Comparison of ENCODE assay signal across 23 mouse cellular contexts in the genomic region with DNA sequence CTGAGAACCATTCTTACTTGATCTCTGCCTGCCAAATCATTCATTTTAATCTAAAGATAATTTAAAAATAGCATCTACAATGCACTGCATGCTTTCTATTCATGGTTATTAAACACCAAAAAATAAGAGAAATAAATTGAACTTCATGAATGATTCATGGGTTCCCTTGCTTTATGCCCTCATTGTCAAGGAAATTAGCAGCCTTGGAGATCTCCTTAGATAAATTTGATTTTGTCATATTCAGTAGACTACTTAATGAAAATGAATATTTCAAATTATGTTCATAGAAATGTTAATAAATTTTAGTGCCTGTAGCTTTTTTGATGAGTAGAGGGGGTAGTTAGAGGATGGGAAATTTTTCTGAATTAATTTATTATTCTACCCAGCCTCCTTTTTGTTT.
DNase-seq lines count a peak whose midpoint lies in the region; ATAC-seq and TF ChIP-seq lines count a peak whose summit lies in the region.
"Had no signal": no experiment of that assay in that cellular context is flagged by ENCODE, and none has a peak within 500 bp of the region (broad histone marks: within the 10 kb centered on the region; RNA-seq: fewer than 3 reads in every experiment).

No protein-coding gene starts in this region.

- DNase-seq in forebrain, embryonic 10.5 days (ENCODE audit: extremely low spot score, low spot score) = no peak
- DNase-seq in midbrain, embryonic 14.5 days = peak; percentile 18
- no peak for DNase-seq in midbrain, embryonic 10.5 days (ENCODE audit: low spot score)
- DNase-seq in brain, embryonic 14.5 days (ENCODE audit: low read depth) = peak; percentile 56
- DNase-seq: adrenal gland, adult 8-10 months; adrenal gland, postnatal 14 days; adrenal gland, postnatal 36 days; B cell, adult 2 months; cerebellum, adult 11 months; cerebellum, adult 18-20 months; cerebellum, adult 8-10 months; cerebellum, adult 9-11 months; cerebellum, postnatal 25 days had no signal

- no peaks in the 10 kb centered on the region for H3K36me3 ChIP-seq in forebrain, embryonic 13.5 days (ENCODE audit: poor library complexity, severe bottlenecking)
- H3K36me3 ChIP-seq in forebrain, embryonic 10.5 days (replicated peaks) = no peaks in the 10 kb centered on the region
- H3K36me3 ChIP-seq in forebrain, embryonic 16.5 days (ENCODE audit: control insufficient read depth, insufficient read depth) = no peaks in the 10 kb centered on the region
- H3K36me3 ChIP-seq in forebrain, embryonic 12.5 days (replicated peaks) = no peaks in the 10 kb centered on the region
- no peaks in the 10 kb centered on the region for H3K36me3 ChIP-seq in midbrain, embryonic 14.5 days (ENCODE audit: control insufficient read depth, insufficient read depth, low read length)
- H3K36me3 ChIP-seq in midbrain, embryonic 10.5 days = no peaks in the 10 kb centered on the region
- H3K36me3 ChIP-seq: embryonic facial prominence, embryonic 10.5 days; embryonic facial prominence, embryonic 12.5 days; G1E had no signal

- H3K4me1 ChIP-seq in forebrain, embryonic 13.5 days = no peaks in the 10 kb centered on the region
- H3K4me1 ChIP-seq in forebrain, embryonic 10.5 days = no peaks in the 10 kb centered on the region
- H3K4me1 ChIP-seq in forebrain, embryonic 16.5 days (replicated peaks; ENCODE audit: control insufficient read depth, insufficient read depth, low read length) = no peaks in the 10 kb centered on the region
- no peaks in the 10 kb centered on the region for H3K4me1 ChIP-seq in forebrain, embryonic 12.5 days
- no peaks in the 10 kb centered on the region for H3K4me1 ChIP-seq in midbrain, embryonic 14.5 days (ENCODE audit: control insufficient read depth, insufficient read depth, low read length)
- no peaks in the 10 kb centered on the region for H3K4me1 ChIP-seq in midbrain, embryonic 10.5 days
- H3K4me1 ChIP-seq: embryonic facial prominence, embryonic 10.5 days; embryonic facial prominence, embryonic 12.5 days had no signal

- H3K9ac ChIP-seq in forebrain, embryonic 13.5 days = no peak overlapping the region
- no peak overlapping the region for H3K9ac ChIP-seq in forebrain, embryonic 16.5 days (replicated peaks; ENCODE audit: low read depth, low read length)
- no peak overlapping the region for H3K9ac ChIP-seq in forebrain, embryonic 12.5 days
- no peak overlapping the region for H3K9ac ChIP-seq in midbrain, embryonic 14.5 days (replicated peaks; ENCODE audit: low read length)
- H3K9ac ChIP-seq: embryonic facial prominence, embryonic 12.5 days had no signal

- peak; percentile 62 for ATAC-seq in forebrain, embryonic 13.5 days
- peak; percentile 62; the same call in 1 of the 2 replicates for ATAC-seq in forebrain, embryonic 16.5 days
- ATAC-seq in forebrain, embryonic 12.5 days (ENCODE audit: low FRiP score) = no peak
- ATAC-seq in midbrain, embryonic 14.5 days (ENCODE audit: low FRiP score, low TSS enrichment) = no peak
- ATAC-seq: activated CD4-positive, CD25-positive, alpha-beta regulatory T cell, adult 4 months; CD4-positive, CD25-positive, alpha-beta regulatory T cell, adult 4 months; Patski had no signal

- no peaks in the 10 kb centered on the region for H3K9me3 ChIP-seq in forebrain, embryonic 13.5 days (replicated peaks)
- no peaks in the 10 kb centered on the region for H3K9me3 ChIP-seq in forebrain, embryonic 10.5 days
- H3K9me3 ChIP-seq in forebrain, embryonic 16.5 days (ENCODE audit: control insufficient read depth, low read length) = no peaks in the 10 kb centered on the region
- no peaks in the 10 kb centered on the region for H3K9me3 ChIP-seq in forebrain, embryonic 12.5 days
- no peaks in the 10 kb centered on the region for H3K9me3 ChIP-seq in midbrain, embryonic 14.5 days (ENCODE audit: control insufficient read depth, low read length)
- H3K9me3 ChIP-seq in midbrain, embryonic 10.5 days (replicated peaks) = no peaks in the 10 kb centered on the region
- H3K9me3 ChIP-seq: embryonic facial prominence, embryonic 10.5 days; embryonic facial prominence, embryonic 12.5 days; G1E had no signal

- no peak for TF ChIP-seq CTCF in brain, embryonic 14.5 days (IDR thresholded peaks at IDR 0.05; ENCODE audit: borderline replicate concordance, extremely low read depth, insufficient read depth, insufficient read length)

- no peak overlapping the region for H3K27ac ChIP-seq in forebrain, embryonic 13.5 days
- H3K27ac ChIP-seq in forebrain, embryonic 10.5 days = no peak overlapping the region
- H3K27ac ChIP-seq in forebrain, embryonic 16.5 days (ENCODE audit: low read length) = no peak overlapping the region
- H3K27ac ChIP-seq in forebrain, embryonic 12.5 days = no peak overlapping the region
- no peak overlapping the region for H3K27ac ChIP-seq in midbrain, embryonic 14.5 days (replicated peaks; ENCODE audit: low read depth, low read length)
- no peak overlapping the region for H3K27ac ChIP-seq in midbrain, embryonic 10.5 days (replicated peaks)
- H3K27ac ChIP-seq: embryonic facial prominence, embryonic 10.5 days; embryonic facial prominence, embryonic 12.5 days had no signal

- TF ChIP-seq POLR2A in brain, embryonic 14.5 days (IDR thresholded peaks at IDR 0.05; ENCODE audit: borderline replicate concordance, extremely low read depth, insufficient read depth, insufficient read length, poor library complexity, severe bottlenecking) = no peak

- no peak overlapping the region for H3K4me3 ChIP-seq in forebrain, embryonic 13.5 days
- no peak overlapping the region for H3K4me3 ChIP-seq in forebrain, embryonic 10.5 days
- H3K4me3 ChIP-seq in forebrain, embryonic 16.5 days (replicated peaks; ENCODE audit: low read length) = no peak overlapping the region
- no peak overlapping the region for H3K4me3 ChIP-seq in forebrain, embryonic 12.5 days (replicated peaks)
- no peak overlapping the region for H3K4me3 ChIP-seq in midbrain, embryonic 14.5 days (replicated peaks; ENCODE audit: low read depth, low read length)
- H3K4me3 ChIP-seq in midbrain, embryonic 10.5 days = no peak overlapping the region
- H3K4me3 ChIP-seq: embryonic facial prominence, embryonic 10.5 days; embryonic facial prominence, embryonic 12.5 days had no signal

- no peak overlapping the region for H3K4me2 ChIP-seq in forebrain, embryonic 13.5 days
- H3K4me2 ChIP-seq in forebrain, embryonic 16.5 days (ENCODE audit: low read length) = no peak overlapping the region
- H3K4me2 ChIP-seq in forebrain, embryonic 12.5 days = no peak overlapping the region
- no peak overlapping the region for H3K4me2 ChIP-seq in midbrain, embryonic 14.5 days (ENCODE audit: low read length)
- H3K4me2 ChIP-seq: embryonic facial prominence, embryonic 12.5 days had no signal

- no peaks in the 10 kb centered on the region for H3K27me3 ChIP-seq in forebrain, embryonic 13.5 days
- H3K27me3 ChIP-seq in forebrain, embryonic 10.5 days (ENCODE audit: poor library complexity, severe bottlenecking) = no peaks in the 10 kb centered on the region
- H3K27me3 ChIP-seq in forebrain, embryonic 16.5 days (replicated peaks; ENCODE audit: control insufficient read depth, insufficient read depth, low read length) = no peaks in the 10 kb centered on the region
- no peaks in the 10 kb centered on the region for H3K27me3 ChIP-seq in forebrain, embryonic 12.5 days
- H3K27me3 ChIP-seq in midbrain, embryonic 14.5 days (ENCODE audit: control insufficient read depth, insufficient read depth, low read length) = no peaks in the 10 kb centered on the region
- no peaks in the 10 kb centered on the region for H3K27me3 ChIP-seq in midbrain, embryonic 10.5 days (ENCODE audit: low read depth, poor library complexity, severe bottlenecking)
- H3K27me3 ChIP-seq: CH12.LX; embryonic facial prominence, embryonic 12.5 days had no signal

Comparison
In these comparisons a context has a peak if more than half of its experiments do, and no peak if none do; other contexts are left out.
1. ATAC-seq: peak in forebrain, embryonic 13.5 days (single experiment) and forebrain, embryonic 16.5 days (single experiment); none in forebrain, embryonic 12.5 days (single experiment) and midbrain, embryonic 14.5 days (single experiment).
2. DNase-seq: peak in midbrain, embryonic 14.5 days (single experiment) and brain, embryonic 14.5 days (single experiment); none in forebrain, embryonic 10.5 days (single experiment) and midbrain, embryonic 10.5 days (single experiment).